Mouse (Mus musculus): ENCODE results near the gene Sorcs2.

Gene Sorcs2

DNA sequence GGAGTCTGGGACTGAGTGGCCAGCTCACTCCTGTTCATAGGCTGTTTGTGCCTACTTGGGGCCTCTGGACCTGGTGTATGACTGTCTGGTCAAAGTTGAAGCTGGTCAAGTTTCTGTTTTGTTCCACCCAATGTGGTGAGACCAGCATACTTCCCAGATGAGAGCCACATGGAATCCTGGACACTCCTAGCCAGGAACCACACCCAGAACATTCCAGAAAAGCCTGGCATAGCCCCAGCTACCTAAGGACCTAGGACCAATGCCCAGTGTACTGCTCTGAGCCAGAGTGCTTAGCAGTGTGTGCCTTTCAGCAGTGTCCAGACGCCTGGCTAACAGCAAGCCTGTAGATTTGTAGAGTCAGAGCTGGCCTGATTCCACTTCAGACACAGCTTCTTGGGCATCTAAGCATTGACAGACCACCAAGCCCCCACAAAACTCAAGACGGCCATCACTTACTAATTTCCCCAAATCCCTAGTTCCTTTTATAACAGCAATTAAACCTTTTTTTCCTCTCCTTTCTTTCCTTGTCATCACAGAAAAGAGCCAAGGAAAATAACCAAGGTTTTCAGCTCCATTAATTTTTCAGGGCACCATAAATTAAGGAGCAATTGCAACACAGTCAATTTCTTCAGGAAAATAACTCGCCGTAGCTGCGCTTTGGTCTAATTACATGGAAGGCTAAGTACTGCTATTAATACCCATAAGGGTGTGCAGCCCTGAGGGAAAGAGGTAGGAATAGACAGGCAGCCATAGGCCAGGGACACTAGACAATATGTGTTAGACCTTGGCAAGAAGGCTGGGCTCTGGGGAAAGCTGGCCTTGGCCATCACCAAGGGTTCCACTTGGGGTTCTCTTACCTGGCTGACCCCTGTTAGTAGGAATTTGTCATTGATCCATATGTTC lies 322.5 kb downstream of the Sorcs2 start:
- no peak for DNase-seq (ENCODE audit: low read depth, low spot score)

DNA sequence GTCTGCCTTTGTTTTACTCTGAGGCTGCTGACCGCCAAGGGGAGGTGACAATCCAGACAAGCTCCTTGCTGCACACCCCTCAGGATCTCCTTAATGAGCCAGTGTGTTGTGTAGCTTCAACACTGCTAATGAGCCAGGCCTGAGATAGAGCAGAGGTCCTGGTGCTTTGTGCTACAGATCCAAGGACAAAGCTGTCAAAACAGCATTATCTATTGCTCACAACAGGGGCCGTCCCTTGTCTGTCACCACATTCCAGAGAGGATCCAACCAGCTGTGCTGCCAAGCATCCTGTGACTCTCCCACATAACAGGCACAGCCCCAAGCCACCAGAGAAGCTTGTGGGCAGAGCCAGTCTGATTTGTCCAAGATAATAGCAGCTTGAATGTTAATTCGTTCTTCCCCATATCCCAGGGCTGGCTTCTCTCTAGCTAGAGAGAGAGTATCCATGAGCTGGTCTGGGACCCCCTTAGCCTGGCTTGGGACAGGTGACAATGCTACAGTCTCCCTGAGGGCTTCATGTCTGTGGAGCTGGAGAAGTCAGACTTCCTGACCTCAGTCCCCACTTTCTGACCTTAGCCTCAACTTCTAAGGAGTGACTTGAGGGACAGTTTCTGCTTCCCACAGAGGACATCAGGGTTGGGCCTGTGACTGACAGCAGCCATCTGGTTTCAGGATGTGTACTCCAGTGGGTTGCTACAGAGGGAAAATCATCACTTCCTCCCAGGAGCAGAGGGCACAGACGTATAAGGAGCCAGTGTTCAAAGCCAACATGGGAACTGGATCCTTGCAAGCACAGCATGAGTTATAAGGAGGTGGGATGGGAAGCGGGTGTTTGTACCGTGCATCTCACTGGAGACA lies 328.2 kb downstream of the Sorcs2 start:
- DNase-seq (ENCODE audit: low read depth, low spot score) = no peak

DNA sequence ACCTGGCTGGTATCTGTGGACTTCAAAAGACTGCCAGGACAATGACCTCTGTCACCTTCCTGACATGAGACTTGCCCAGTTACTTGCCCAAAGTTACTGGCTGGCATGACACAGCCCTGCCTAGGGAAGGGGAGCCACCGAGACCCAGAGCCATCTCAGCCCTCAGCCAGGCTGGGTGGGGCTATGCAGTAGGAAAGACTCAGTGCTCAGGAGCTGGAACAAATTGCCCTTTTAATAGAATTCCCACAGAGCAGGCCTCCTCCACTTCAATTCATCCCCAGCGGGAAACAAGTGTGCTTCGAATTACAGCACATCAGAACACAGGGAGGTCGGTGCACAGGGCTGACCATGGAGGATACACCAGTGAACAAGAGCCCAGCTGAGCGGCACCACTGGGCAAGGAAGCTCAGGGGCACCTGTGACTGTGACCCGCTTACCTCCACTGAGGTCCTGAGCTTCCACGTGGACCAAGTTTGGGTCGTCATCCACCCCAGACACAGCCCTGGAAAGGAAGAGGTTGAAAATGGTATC lies 330.2 kb downstream of the Sorcs2 start:
- no peak for DNase-seq (ENCODE audit: low read depth, low spot score)

DNA sequence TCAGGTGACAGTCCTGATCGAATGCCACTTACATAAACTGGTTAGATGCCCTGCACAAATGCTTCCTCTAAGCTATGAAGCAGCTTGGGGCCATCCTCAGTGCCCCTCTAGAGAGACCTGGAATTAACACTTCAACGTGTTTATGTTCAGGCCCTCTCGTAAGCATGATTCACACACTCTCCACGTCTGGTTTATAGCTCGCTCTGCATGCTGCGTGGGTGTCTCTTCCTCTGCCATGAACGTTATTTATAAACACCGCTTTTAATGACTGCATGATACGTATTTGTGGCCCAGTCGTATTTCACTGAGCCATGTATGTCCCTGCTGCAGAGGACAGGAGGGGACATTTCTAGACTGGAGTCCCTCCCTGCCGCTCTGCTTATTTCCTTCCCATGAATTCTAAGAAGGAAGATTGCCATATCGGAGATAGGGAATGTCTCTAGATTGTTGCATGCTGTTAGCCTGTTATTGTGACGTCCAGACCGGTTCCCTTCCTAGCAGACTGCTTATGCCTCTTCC lies 340.1 kb downstream of the Sorcs2 start:
- no peak for DNase-seq (ENCODE audit: low read depth, low spot score)

DNA sequence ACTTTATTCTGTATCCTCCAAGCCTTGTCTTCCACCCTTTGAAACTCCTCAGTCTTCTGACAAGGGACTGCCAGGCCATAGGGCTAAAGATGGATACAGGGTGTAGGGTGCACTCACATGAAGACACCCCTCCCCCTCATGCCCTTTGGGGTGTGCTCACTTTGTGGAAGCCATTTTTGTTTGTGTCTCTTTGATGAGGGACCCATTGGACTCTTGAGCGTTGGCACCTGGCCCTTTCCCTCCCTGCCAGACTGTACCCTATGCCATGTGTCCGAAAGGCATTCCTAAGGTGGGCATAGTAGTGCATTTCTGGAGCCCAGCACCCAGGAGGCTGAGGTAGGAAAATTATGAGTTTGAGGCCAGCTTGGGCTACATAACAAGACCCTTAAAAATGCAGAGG lies 341.0 kb downstream of the Sorcs2 start:
- DNase-seq (ENCODE audit: low read depth, low spot score) = no peak

DNA sequence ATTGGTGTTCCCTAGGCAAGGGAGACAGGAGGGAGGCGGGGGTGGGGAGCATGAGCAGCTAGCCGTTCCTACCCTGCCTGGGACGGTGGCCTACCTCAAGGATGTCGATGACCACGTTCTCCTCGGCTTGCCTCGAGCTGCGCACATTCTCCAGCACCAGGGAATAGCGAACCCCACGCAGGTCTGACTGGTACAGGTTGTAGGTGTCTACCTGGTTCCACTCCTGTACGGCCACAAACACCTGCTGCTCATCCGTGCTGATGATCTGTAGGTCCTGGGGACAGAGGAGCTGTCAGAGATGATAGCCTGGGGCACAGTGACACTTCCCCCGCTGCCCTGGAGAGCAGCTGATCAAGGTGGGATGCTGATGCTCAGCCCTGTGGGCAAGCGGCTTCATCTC lies 342.1 kb downstream of the Sorcs2 start:
- no peak for DNase-seq (ENCODE audit: low read depth, low spot score)

DNA sequence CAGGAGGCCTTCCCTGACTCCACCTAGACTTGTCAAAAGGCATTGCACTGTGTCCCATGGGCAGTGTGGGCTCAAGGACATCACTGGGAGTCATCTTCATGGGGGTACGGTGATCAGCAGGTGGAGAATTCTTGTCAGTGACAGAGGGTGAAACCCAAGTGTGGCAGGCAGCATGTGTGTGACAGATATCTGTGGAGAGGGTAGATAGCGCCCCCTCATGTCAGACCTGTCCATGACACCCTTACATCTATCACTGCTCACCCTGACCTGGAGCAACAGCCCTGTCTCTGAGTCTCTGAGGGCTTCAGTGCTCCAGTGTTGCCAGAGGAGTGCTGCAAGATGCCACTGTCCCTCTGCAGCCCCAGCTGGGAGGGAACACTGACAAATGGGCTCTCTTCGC lies 343.4 kb downstream of the Sorcs2 start:
- no peak for DNase-seq (ENCODE audit: low read depth, low spot score)

DNA sequence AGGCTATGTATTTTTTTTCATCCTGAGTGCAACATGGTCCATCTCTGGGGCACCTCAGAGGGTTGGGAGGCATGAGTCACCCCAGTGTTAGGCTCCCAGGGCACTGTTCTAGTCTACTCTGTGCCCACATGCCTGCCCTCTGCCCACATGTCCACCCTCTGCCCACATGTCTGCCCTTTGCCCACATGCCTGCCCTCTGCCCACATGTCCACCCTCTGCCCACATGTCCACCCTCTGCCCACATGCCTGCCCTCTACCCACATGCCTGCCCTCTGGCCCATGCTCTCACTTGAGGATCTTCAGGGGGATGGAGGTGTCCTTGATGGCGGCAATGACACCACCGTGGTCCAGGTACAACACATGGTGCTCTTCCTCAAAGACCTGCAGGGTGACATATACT lies 354.8 kb downstream of the Sorcs2 start:
- DNase-seq (ENCODE audit: low read depth, low spot score) = no peak

DNA sequence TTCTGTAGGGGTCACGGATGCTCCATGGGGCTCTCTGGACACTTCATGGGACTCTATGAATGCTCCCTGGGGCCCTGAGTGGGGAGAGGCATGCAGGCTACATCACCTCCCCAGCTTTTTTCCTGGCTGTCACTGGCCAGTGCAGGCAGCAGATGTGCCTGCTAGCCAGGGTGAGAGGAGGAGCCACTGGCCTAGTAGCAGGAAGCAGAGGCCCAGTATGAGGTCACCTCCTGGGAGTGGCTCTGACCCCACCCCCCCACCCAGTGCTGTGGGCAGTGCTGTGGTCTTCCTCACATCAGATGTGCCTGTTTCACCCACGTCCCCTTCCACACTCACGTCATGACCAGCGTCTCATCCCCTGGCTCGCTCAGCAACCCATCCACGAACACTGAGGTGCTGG lies 356.2 kb downstream of the Sorcs2 start:
- DNase-seq (ENCODE audit: low read depth, low spot score) = no peak

DNA sequence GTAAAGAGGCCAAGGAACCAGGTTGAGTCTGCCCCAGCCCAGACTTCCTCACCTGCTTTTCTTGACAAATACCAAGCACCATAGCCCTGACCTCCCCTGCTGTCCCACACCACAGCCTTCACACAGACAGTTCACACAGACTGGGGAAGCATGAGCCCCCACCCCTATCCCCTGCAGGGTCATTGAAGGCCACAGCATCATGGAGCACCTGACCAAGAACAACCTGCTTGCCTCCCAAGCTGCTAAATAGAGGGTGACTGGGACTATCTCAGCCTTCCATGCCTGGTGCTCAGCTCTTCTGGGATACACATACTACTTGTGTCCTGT lies 356.7 kb downstream of the Sorcs2 start:
- no peak for DNase-seq (ENCODE audit: low read depth, low spot score)

DNA sequence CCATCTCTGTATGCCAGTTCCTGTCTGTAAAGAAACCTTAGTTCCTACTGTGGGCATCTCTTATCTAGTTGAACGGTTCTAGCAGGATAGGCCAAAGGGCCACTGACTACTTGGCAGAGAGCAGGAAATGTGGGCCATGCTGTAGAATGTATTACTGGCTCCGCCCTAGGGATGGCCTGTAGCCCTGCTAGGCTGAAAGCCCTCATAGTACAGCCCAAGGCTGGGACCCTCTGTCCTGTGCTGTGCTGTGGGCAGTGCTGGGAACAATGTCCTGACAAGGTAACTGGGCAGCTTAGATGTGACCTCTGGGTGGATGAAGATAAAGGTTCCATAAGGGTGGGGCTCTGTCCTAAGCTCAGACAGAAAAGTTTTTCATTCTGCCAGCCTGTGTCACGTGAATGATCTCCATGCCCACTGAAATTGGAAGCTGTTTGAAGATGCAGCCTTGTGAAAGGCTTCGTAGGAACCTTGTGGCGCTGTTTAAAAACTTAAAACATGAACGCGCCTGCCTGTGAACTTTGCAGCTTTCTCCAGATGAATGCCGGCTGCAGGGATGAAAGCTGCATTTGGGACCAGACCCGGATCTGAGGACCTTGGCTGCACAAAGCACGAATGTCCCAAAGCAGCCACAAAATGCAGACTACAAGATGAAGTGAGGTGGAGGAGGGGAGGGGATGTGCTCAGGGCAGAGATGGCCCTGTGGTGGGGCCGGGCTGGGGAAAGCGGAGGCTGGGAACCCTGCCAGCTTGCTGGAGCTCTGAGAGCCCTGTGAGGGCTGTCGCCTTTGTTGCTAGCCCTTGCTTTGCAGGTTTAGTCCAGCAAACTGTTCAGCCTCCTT lies 357.3 kb downstream of the Sorcs2 start:
- DNase-seq (ENCODE audit: low read depth, low spot score) = no peak

DNA sequence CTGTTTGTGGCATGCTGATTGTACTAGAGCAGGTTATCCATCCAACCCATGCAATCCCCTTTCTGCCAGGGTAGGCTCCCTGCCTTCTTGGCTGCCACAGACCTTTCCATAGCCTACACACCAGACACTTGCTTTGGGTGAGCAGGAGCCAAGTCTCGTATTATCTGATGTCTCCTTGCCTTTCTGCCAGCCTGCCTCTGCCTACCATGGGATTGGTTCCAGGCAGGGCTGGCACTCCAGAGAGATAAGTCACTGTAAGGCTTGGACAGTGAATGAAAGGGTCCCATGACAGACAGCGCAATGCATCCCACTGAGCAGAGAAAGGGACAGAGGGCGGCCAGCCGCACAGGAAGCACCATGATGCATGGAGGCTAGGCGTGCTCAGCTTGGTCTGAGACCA lies 358.3 kb downstream of the Sorcs2 start:
- no peak for DNase-seq (ENCODE audit: low read depth, low spot score)

DNA sequence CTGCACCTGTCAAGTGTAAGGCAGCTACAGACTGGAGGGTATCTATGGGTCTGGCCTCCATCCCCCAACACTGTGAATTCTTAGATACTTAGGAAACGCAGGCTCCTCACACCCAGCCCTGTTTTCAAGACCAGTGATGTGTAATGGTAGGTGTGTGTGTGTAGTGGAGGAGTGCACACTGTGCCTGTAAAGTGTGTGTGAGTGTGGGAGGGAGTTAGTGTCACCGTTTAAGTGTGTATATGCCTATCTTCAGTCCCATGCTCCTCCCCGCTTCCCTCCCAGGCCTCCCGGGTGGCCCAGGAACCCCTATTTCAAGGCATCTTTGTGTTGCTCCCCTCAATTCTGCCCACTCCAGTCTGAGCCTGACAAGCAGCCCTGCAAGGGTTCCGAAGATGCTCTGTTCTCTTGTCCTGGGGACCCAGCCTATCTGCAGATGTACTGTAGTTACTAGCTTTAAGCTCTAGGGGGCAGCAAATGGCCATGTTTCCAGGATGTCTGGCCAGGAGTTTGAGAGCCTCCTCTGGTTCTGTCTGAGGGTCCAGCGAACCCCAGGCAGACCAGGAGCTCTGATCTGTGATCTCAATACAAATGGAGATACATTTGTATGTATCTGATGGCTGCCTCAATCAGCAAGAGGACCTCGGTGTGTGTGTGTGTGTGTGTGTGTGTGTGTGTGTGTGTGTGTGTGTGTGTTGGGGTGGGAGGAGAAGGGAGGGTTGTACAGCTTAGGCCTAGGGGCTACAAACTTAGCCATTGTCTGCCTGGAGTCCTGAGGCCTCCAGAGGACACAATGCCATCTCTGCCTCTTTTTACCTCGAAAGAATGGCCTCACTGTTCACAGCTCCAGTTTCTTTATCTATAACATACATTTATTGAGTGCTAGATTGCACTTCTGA lies 364.2 kb downstream of the Sorcs2 start:
- peak; percentile 71 for DNase-seq (ENCODE audit: low read depth, low spot score)

DNA sequence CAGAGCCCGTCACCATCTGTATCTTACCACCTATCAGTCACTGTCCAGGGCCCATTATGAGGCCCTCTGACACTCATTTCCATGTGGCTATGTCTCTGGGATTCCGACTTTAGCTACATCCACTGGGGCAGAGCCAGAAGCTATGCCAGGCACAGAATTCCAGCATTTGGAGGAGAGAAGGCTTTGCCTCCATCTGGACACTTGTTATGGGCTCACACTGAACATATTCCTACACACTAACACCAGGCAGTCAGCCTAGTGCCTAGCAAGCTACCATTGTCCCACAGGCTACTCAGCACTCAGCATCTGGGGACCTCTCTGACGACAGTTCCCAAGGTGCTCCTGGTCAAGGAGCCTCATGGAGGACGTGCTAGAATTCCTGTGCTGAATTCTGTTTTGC lies 372.9 kb downstream of the Sorcs2 start:
- DNase-seq (ENCODE audit: low read depth, low spot score) = no peak

DNA sequence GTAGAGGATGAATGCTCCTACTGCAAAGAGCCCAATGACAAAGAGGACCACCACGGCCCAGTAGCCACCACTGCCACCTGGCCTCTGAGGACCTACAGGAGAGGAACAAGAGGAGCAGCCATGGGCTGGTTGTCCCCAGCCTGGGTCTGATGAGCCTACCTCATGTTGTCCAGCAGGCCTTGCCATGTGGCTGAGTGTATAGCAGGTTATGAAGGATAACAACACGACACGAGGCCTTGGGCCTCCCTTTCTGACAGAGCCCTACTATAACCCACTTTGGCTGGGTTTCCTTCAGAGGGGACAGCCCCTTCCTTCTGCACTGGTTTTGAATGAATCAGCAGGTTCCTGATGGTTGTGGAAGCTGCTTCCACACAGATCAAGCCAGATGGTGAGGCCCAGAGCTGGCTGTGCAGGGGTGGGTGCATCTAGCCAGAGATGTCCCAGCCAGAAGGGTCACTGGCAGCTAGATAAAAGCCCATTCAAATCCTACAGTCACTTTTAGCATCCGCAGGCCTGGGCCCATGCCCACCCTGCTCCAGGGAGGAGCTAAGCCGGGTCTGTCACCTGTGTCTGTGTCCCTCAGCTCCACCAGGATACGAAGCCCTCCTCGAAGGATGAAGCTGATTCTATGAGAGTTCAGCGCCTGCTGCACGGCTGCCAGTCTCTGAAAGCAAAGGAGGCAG lies 373.8 kb downstream of the Sorcs2 start:
- no peak for DNase-seq (ENCODE audit: low read depth, low spot score)

DNA sequence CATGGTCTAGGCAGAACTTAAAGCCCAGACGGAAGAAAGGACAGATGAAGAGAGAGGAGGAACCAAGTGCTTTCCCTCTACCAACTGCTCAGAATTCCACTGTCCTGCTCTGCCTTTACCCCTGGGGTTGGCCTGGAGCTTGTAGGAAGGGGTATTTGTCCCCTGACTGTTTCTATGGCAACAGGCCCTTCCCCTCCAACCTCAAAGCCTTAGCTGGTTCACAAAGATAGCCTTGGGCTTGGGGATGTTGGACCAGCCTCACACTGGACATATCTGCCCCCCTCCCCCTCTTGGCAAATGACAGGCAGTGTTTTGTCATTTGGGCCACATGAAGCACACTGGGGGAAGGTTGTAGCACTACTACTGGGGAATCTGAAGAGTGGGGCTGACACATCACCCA lies 375.6 kb downstream of the Sorcs2 start:
- DNase-seq (ENCODE audit: low read depth, low spot score) = no peak

DNA sequence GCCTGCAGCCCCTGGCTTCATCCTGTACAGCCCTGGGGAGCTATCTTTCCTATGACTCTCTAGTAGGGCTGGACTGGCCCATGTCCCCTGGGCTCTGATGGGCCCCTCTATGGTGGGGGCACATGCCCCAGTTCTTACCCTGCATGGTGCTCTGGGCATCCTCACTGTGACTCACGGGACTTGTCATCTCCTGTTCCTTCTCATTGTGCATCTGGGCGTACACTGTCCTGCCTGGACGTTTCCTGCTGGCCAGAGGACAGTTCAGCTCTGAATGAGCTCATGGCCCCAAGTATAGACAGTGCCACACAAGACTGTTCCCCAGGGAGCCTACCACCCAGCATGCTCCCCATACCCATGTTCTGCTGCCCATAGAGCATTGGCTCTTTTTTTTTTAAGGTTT lies 376.8 kb downstream of the Sorcs2 start:
- DNase-seq (ENCODE audit: low read depth, low spot score) = no peak

DNA sequence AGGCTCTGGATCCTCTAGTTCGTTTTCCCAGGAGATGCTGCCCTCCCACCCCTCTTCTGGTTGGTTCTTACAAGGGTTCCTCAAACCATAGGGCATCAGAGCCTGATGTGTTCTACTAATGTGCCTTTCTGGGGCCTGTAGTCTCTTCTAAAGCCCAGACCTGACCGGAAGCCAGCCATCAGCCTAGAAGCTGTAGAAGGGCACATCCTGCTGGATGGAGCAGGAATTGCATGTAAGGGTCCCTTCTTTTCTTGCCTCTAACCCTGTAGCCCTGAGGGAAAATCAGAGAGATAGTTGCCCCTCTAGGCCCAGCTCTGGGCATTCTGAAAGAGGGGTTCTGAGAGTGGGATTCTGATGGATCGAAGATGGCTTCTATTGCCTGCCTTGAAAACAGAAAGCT lies 379.6 kb downstream of the Sorcs2 start:
- no peak for DNase-seq (ENCODE audit: low read depth, low spot score)

DNA sequence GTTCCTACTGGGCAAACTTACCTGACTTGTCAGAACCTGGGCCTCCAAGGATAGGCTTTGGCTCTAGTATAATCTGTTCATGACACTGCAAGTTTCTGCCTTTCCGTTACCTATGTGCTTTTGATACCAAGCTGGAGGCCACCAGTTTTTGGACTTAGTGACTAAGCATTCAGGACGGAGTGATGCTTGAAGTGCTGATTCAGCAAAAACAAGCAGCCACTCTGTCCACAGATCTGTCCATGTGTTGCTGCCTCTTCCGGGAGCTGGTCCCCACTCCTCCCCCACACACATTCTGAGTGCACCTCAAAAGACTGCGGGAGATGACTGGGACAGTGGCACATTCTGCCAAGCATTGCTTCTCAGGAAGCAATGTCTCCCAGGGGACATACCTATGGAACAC lies 388.5 kb downstream of the Sorcs2 start:
- DNase-seq (ENCODE audit: low read depth, low spot score) = no peak

DNA sequence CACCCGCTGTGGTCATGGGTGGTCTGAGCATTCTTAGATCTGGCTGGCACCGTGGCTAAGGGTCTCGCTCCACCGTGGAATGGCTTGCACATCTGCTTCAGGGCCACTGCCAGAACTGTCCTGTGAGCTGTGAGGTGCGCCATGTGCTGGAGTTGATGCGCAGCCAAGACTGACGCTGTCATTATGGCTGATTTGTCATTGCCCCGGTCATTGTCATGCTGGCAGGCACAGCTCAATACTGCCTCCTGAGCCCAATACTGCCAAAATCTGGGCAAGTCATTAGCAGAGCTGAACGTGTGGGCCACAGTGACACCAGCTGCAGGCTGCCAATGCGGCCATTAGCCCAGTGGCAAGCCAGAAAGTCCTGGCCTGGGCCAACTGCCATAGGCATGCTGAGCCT lies 390.3 kb downstream of the Sorcs2 start:
- DNase-seq (ENCODE audit: low read depth, low spot score) = no peak
